Mouse (Mus musculus) midbrain, embryonic 11.5 days (tissue): ENCODE measurements at regions not wholly inside any gene's neighbourhood (a gene's known extent, or its start where the extent isn't known, plus 50 kb on each side); places are given as distances from the start of the nearest gene placed in this dataset.

ENCODE experiments used
- ATAC-seq: fragments of 200-750 bp; cut with Nextera tagmentation; 2 replicates; pipeline ENCODE4 v1.8.0; 2017; ENCODE audit warnings: moderate TSS enrichment, moderate library complexity; ENCODE audit not compliant: low FRiP score
- DNase-seq: peaks from one replicate; pipeline ENCODE4 v3.0.0; 2015; ENCODE audit warnings: low spot score; ENCODE audit errors: missing footprints
- H3K27ac ChIP-seq: fragments of 300-500 bp; sonication (generic); 2 replicates; pipeline ENCODE4 v1.5.1; 2014; ENCODE audit warnings: low read depth, low read length
- H3K27me3 ChIP-seq: fragments of 300-500 bp; sonication (generic); 2 replicates; pipeline ENCODE4 v1.6.1; 2014; ENCODE audit warnings: mild to moderate bottlenecking, low read length, moderate library complexity, mixed read lengths; ENCODE audit not compliant: control insufficient read depth, insufficient read depth
- H3K36me3 ChIP-seq: fragments of 300-500 bp; sonication (generic); 2 replicates; pipeline ENCODE4 v1.6.1; 2014; ENCODE audit warnings: mild to moderate bottlenecking, low read length, moderate library complexity, mixed read lengths; ENCODE audit not compliant: control insufficient read depth, insufficient read depth
- H3K4me1 ChIP-seq: fragments of 300-500 bp; sonication (generic); 2 replicates; pipeline ENCODE4 v1.6.1; 2014; ENCODE audit warnings: low read length; ENCODE audit not compliant: control insufficient read depth, insufficient read depth
- H3K4me2 ChIP-seq: fragments of 300-500 bp; sonication (generic); 2 replicates; pipeline ENCODE4 v1.6.1; 2014; ENCODE audit warnings: mild to moderate bottlenecking, moderate library complexity
- H3K4me3 ChIP-seq: fragments of 300-500 bp; sonication (generic); 2 replicates; pipeline ENCODE4 v1.5.1; 2014; ENCODE audit warnings: low read depth, low read length
- H3K9ac ChIP-seq: fragments of 300-500 bp; sonication (generic); 2 replicates; pipeline ENCODE4 v1.6.1; 2014; ENCODE audit warnings: low read length
- H3K9me3 ChIP-seq: fragments of 300-500 bp; sonication (generic); 2 replicates; pipeline ENCODE4 v1.6.1; 2016; ENCODE audit warnings: low read length; ENCODE audit not compliant: control insufficient read depth
- whole genome bisulfite sequencing: fragments of 180-500 bp; shearing (Covaris S2); extraction: QIAGEN DNeasy Blood & Tissue Kit; methylation state at CpG from one replicate; pipeline ENCODE4 v1.1.7; 2014; 5-methylcytosine and 5-hydroxymethylcytosine counted together

GRCm38 (mm10) chr4:56627206-56627605 is 112.7 kb upstream of the Gm26657 start:
- H3K27ac ChIP-seq, result no peak overlapping the region
- no peaks in the 10 kb centered on the region for H3K9me3 ChIP-seq
- H3K27me3 ChIP-seq, result no peaks in the 10 kb centered on the region
- H3K4me1 ChIP-seq, result no peaks in the 10 kb centered on the region
- H3K9ac ChIP-seq, result no peak overlapping the region
- no peaks in the 10 kb centered on the region for H3K36me3 ChIP-seq
- no peak overlapping the region for H3K4me2 ChIP-seq
- DNase-seq (no peak), ATAC-seq (no peak)
- no peak overlapping the region for H3K4me3 ChIP-seq
- WGBS, result 82% methylated on average over 7 of the region's 7 CpGs

- WGBS, result 86% methylated on average over 4 of the region's 4 CpGs
- Histone ChIP-seq H3K27ac (no peak overlapping the region), H3K4me2 (no peak overlapping the region), H3K9ac (no peak overlapping the region), H3K27me3 (no peaks in the 10 kb centered on the region), H3K9me3 (no peaks in the 10 kb centered on the region), H3K4me3 (no peak overlapping the region), H3K4me1 (no peaks in the 10 kb centered on the region), H3K36me3 (no peaks in the 10 kb centered on the region)
- no peak for DNase-seq
- ATAC-seq, result no peak
These were observed 118.1 kb upstream of the Gm26657 start for GRCm38 (mm10) chr4:56621782-56622181.

DNA sequence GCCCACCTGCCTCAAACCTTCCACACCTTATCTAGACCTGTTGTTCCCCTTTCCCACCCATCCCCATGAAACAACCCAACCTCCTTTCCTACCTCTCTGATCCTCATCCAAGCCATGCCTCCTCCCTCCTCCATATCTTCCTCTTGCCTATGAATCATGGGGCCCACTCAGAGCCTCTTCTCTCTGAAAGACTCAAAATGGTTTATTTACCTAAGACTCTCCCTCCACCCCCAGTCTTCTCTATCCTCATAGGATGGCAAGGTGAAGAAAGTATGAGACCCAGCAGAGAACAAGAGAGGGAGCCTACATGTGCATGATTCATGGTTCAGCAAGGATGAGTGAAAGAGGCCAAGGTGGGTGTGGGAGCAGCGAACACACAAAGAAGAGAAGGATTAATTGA is 118.5 kb upstream of the Gm26657 start:
- ATAC-seq (no peak), DNase-seq (no peak)
- Histone ChIP-seq H3K27me3 (no peaks in the 10 kb centered on the region), H3K4me2 (no peak overlapping the region), H3K4me1 (no peaks in the 10 kb centered on the region), H3K4me3 (no peak overlapping the region), H3K9me3 (no peaks in the 10 kb centered on the region), H3K9ac (no peak overlapping the region), H3K36me3 (no peaks in the 10 kb centered on the region), H3K27ac (no peak overlapping the region)
- WGBS, result 93% methylated on average over 1 of the region's 1 CpGs

GRCm38 (mm10) chr4:56620628-56621027 is 119.2 kb upstream of the Gm26657 start:
- no peaks in the 10 kb centered on the region for H3K27me3 ChIP-seq
- H3K9me3 ChIP-seq, result no peaks in the 10 kb centered on the region
- no peak overlapping the region for H3K4me3 ChIP-seq
- H3K27ac ChIP-seq, result no peak overlapping the region
- no peak for DNase-seq
- WGBS, result 89% methylated on average over 7 of the region's 7 CpGs
- H3K4me2 ChIP-seq, result no peak overlapping the region
- H3K9ac ChIP-seq, result no peak overlapping the region
- H3K4me1 ChIP-seq, result no peaks in the 10 kb centered on the region
- no peak for ATAC-seq
- H3K36me3 ChIP-seq, result no peaks in the 10 kb centered on the region

DNA sequence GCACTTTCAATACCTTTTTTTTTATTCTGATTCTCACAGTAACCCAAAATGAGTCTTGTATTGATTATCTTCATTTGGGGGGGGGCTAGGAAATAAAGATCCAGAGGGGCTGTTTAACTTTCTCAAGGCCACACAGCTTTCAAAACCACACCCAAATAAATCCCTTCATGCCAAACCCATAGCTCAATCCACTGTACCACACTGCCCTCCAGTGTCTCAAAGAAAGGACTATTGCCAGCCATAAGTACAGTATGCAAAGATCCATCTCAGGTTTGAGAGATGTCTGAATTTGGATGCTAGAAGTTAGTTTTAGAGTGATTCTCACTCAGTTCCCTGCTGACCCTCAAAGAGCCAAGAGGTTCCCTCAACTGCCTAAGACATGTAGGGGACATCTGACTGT is 120.1 kb upstream of the Gm26657 start:
- H3K4me3 ChIP-seq, result no peak overlapping the region
- no peaks in the 10 kb centered on the region for H3K4me1 ChIP-seq
- no peaks in the 10 kb centered on the region for H3K27me3 ChIP-seq
- H3K36me3 ChIP-seq, result no peaks in the 10 kb centered on the region
- ATAC-seq (no peak), DNase-seq (no peak)
- H3K27ac ChIP-seq, result no peak overlapping the region
- H3K9ac ChIP-seq, result no peak overlapping the region
- no peak overlapping the region for H3K4me2 ChIP-seq
- no peaks in the 10 kb centered on the region for H3K9me3 ChIP-seq

GRCm38 (mm10) chr4:56619054-56619453 is 120.8 kb upstream of the Gm26657 start:
- 88% methylated on average over 3 of the region's 3 CpGs for WGBS
- Histone ChIP-seq H3K9me3 (no peaks in the 10 kb centered on the region), H3K27ac (no peak overlapping the region), H3K4me3 (no peak overlapping the region), H3K4me1 (no peaks in the 10 kb centered on the region), H3K9ac (no peak overlapping the region), H3K27me3 (no peaks in the 10 kb centered on the region), H3K4me2 (no peak overlapping the region), H3K36me3 (no peaks in the 10 kb centered on the region)
- no peak for DNase-seq
- ATAC-seq, result no peak

- no peaks in the 10 kb centered on the region for H3K4me1 ChIP-seq
- no peak for ATAC-seq
- H3K36me3 ChIP-seq, result no peaks in the 10 kb centered on the region
- no peak for DNase-seq
- H3K27me3 ChIP-seq, result no peaks in the 10 kb centered on the region
- WGBS, result 88% methylated on average over 5 of the region's 5 CpGs
- H3K27ac ChIP-seq, result no peak overlapping the region
- H3K9ac ChIP-seq, result no peak overlapping the region
- H3K9me3 ChIP-seq, result no peaks in the 10 kb centered on the region
- no peak overlapping the region for H3K4me2 ChIP-seq
- H3K4me3 ChIP-seq, result no peak overlapping the region
These were observed 121.4 kb upstream of the Gm26657 start for GRCm38 (mm10) chr4:56618433-56618832.

GRCm38 (mm10) chr4:56617661-56618360 is 122.1 kb upstream of the Gm26657 start:
- DNase-seq, result no peak
- WGBS, result 85% methylated on average over 10 of the region's 10 CpGs
- Histone ChIP-seq H3K4me1 (no peaks in the 10 kb centered on the region), H3K4me2 (no peak overlapping the region), H3K27me3 (no peaks in the 10 kb centered on the region), H3K36me3 (no peaks in the 10 kb centered on the region), H3K4me3 (no peak overlapping the region), H3K9ac (no peak overlapping the region), H3K9me3 (no peaks in the 10 kb centered on the region), H3K27ac (no peak overlapping the region)
- ATAC-seq, result no peak

- H3K27ac ChIP-seq, result no peak overlapping the region
- no peaks in the 10 kb centered on the region for H3K27me3 ChIP-seq
- no peak overlapping the region for H3K9ac ChIP-seq
- H3K36me3 ChIP-seq, result no peaks in the 10 kb centered on the region
- H3K9me3 ChIP-seq, result no peaks in the 10 kb centered on the region
- WGBS, result 76% methylated on average over 4 of the region's 4 CpGs
- H3K4me3 ChIP-seq, result no peak overlapping the region
- H3K4me2 ChIP-seq, result no peak overlapping the region
- no peaks in the 10 kb centered on the region for H3K4me1 ChIP-seq
- DNase-seq (no peak), ATAC-seq (no peak)
These were observed 127.5 kb upstream of the Gm26657 start for GRCm38 (mm10) chr4:56612325-56612724.
